8 mouse cellular contexts compared by ENCODE assay signal in the genomic region with DNA sequence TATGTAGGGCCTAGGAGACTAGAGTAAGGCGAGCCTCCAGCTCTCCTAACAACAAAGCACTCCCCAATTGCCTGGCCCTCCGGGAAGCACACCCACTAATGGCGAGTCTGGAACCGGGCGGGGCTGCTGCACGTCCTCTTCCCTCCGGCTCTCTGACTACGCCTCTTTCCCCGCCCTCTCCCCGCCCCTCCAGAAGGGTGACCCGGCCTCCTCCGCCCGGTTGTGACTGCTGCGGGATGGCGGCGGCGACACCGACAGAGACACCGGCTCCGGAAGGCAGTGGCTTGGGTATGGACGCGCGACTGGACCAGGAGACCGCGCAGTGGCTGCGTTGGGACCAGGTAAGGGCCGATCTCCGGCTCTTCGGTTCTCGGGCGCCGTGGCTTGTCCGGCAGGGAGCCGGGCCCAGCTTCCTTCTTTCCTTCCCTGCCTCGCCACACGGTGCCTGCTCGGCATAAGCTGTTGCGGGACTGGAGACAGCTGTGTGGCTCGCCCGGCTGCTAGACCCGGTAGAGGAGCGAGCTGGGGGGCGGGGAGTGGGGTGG. TPM values are rescaled to one million over a fixed set of nuclear protein-coding genes. Genes with fewer than 3 reads are reported as not detected.
DNase-seq lines count a peak whose midpoint lies in the region; ATAC-seq and TF ChIP-seq lines count a peak whose summit lies in the region.

A gene (plus strand): TSS at position 203 of the 545 bp plus-strand sequence.

- H3K4me3 ChIP-seq in E14TG2a.4 (replicated peaks; ENCODE audit: low read length): peak within 1 kb of the TSS; percentile 89
- H3K4me3 ChIP-seq in forebrain, embryonic 11.5 days (ENCODE audit: low read depth, low read length): peak within 1 kb of the TSS; percentile 65
- H3K4me3 ChIP-seq in heart, embryonic 16.5 days (ENCODE audit: low read length): peak within 1 kb of the TSS; percentile 91
- peak within 1 kb of the TSS; percentile 86 to 90 for H3K4me3 ChIP-seq in liver, embryonic 14.5 days (ENCODE audit: insufficient read depth in 1 of 2, low read depth in 2 of 2, low read length in 2 of 2)
- peak within 1 kb of the TSS; percentile 69 for H3K4me3 ChIP-seq in stomach, embryonic 15.5 days (replicated peaks)

- H3K27ac ChIP-seq in forebrain, embryonic 11.5 days (ENCODE audit: low read depth, low read length): no peak within 1 kb of the TSS
- H3K27ac ChIP-seq in heart, embryonic 16.5 days (ENCODE audit: low read length): peak within 1 kb of the TSS; percentile 77
- no peak within 1 kb of the TSS for H3K27ac ChIP-seq in liver, embryonic 14.5 days
- H3K27ac ChIP-seq in stomach, embryonic 15.5 days: peak within 1 kb of the TSS; percentile 73

- TF ChIP-seq CTCF in E14TG2a.4 (conservative IDR thresholded peaks at IDR 0.05; ENCODE audit: low read length): no peak
- TF ChIP-seq CTCF in liver, embryonic 14.5 days (IDR thresholded peaks at IDR 0.05; ENCODE audit: low read depth): peak; percentile 26

- ATAC-seq in forebrain, embryonic 11.5 days (replicated peaks; ENCODE audit: low FRiP score): peak; percentile 98
- peak; percentile 98 for ATAC-seq in heart, embryonic 16.5 days (replicated peaks; ENCODE audit: extremely low read depth, insufficient read depth, low FRiP score)
- ATAC-seq in liver, embryonic 14.5 days (ENCODE audit: insufficient read depth): peak; percentile 93
- ATAC-seq in stomach, embryonic 15.5 days (ENCODE audit: insufficient read depth, low FRiP score, low read depth): peak; percentile 94

- peaks cover 3% of the 10 kb centered on the region; the same call in 1 of the 2 replicates for H3K9me3 ChIP-seq in E14TG2a.4 (ENCODE audit: low read length)
- no peaks in the 10 kb centered on the region for H3K9me3 ChIP-seq in forebrain, embryonic 11.5 days (ENCODE audit: control insufficient read depth, low read length)
- H3K9me3 ChIP-seq in heart, embryonic 16.5 days (replicated peaks; ENCODE audit: control insufficient read depth, low read length): no peaks in the 10 kb centered on the region; the same call in 1 of the 2 replicates
- H3K9me3 ChIP-seq in liver, embryonic 14.5 days (ENCODE audit: control insufficient read depth, low read length): no peaks in the 10 kb centered on the region
- no peaks in the 10 kb centered on the region for H3K9me3 ChIP-seq in stomach, embryonic 15.5 days

- DNase-seq in c-Kit-positive CD71-positive TER-119-negative erythroid progenitor cells, embryonic 14.5 days (ENCODE audit: low read depth): peak; percentile 91
- DNase-seq in forebrain, embryonic 11.5 days (ENCODE audit: low spot score): peak; percentile 93
- peak; percentile 87 to 93 for DNase-seq in kidney, postnatal 36 days
- DNase-seq in liver, embryonic 14.5 days (ENCODE audit: low read depth in 3 of 3, low spot score in 3 of 3): peak; percentile 79 to 84 (median 82)
- DNase-seq in neural tube, embryonic 10.5 days (ENCODE audit: extremely low spot score, low spot score): peak; percentile 86

- TF ChIP-seq EP300 in liver, embryonic 14.5 days (IDR thresholded peaks at IDR 0.05; ENCODE audit: low read depth): no peak

- peaks cover 41% of the 10 kb centered on the region for H3K4me1 ChIP-seq in E14TG2a.4 (replicated peaks; ENCODE audit: low read depth, low read length)
- peaks cover 5% of the 10 kb centered on the region; the same call in 1 of the 2 replicates for H3K4me1 ChIP-seq in forebrain, embryonic 11.5 days (replicated peaks; ENCODE audit: control insufficient read depth, insufficient read depth, low read length)
- H3K4me1 ChIP-seq in heart, embryonic 16.5 days (ENCODE audit: control insufficient read depth, insufficient read depth, low read length): peaks cover 17% of the 10 kb centered on the region
- H3K4me1 ChIP-seq in liver, embryonic 14.5 days (replicated peaks; ENCODE audit: control insufficient read depth in 2 of 2, insufficient read depth in 2 of 2, low read length in 1 of 2): peaks cover 12 to 22% of the 10 kb centered on the region in 2 experiments
- peaks cover 12% of the 10 kb centered on the region for H3K4me1 ChIP-seq in stomach, embryonic 15.5 days

- WGBS in forebrain, embryonic 11.5 days: under 1% methylated on average over 34 of the region's 43 CpGs
- 1% methylated on average over 43 of the region's 43 CpGs for WGBS in heart, embryonic 16.5 days
- WGBS in liver, embryonic 14.5 days (ENCODE audit: insufficient replicate concordance): under 1% methylated on average over 43 of the region's 43 CpGs
- WGBS in stomach, embryonic 15.5 days: under 1% methylated on average over 43 of the region's 43 CpGs

- H3K36me3 ChIP-seq in E14TG2a.4 (ENCODE audit: insufficient read depth, low read length): peaks cover 12% of the 10 kb centered on the region
- H3K36me3 ChIP-seq in forebrain, embryonic 11.5 days (ENCODE audit: control insufficient read depth, insufficient read depth, low read length): no peaks in the 10 kb centered on the region
- H3K36me3 ChIP-seq in heart, embryonic 16.5 days (ENCODE audit: control insufficient read depth, insufficient read depth): peaks cover 6% of the 10 kb centered on the region
- no peaks in the 10 kb centered on the region; the same call in 1 of the 2 replicates for H3K36me3 ChIP-seq in liver, embryonic 14.5 days (replicated peaks; ENCODE audit: control insufficient read depth, insufficient read depth, low read depth)
- H3K36me3 ChIP-seq in stomach, embryonic 15.5 days: peaks cover under 1% of the 10 kb centered on the region

- H3K9ac ChIP-seq in forebrain, embryonic 11.5 days (ENCODE audit: low read length): peak within 1 kb of the TSS; percentile 77
- peak within 1 kb of the TSS; percentile 92 for H3K9ac ChIP-seq in heart, embryonic 16.5 days (ENCODE audit: low read length)
- peak within 1 kb of the TSS; percentile 81 for H3K9ac ChIP-seq in liver, embryonic 14.5 days (replicated peaks)
- peak within 1 kb of the TSS; percentile 67 for H3K9ac ChIP-seq in stomach, embryonic 15.5 days

- H3K27me3 ChIP-seq in E14TG2a.4 (ENCODE audit: insufficient read depth, low read length): peaks cover 9% of the 10 kb centered on the region; the same call in 1 of the 2 replicates
- H3K27me3 ChIP-seq in forebrain, embryonic 11.5 days (ENCODE audit: control insufficient read depth, insufficient read depth, low read length): no peaks in the 10 kb centered on the region
- no peaks in the 10 kb centered on the region for H3K27me3 ChIP-seq in heart, embryonic 16.5 days (ENCODE audit: control insufficient read depth, insufficient read depth, low read length)
- H3K27me3 ChIP-seq in liver, embryonic 14.5 days (ENCODE audit: control insufficient read depth, insufficient read depth, low read length): no peaks in the 10 kb centered on the region
- no peaks in the 10 kb centered on the region for H3K27me3 ChIP-seq in stomach, embryonic 15.5 days (replicated peaks)

- peak within 1 kb of the TSS; percentile 82 for H3K4me2 ChIP-seq in forebrain, embryonic 11.5 days (ENCODE audit: low read depth, low read length, severe bottlenecking)
- peak within 1 kb of the TSS; percentile 92 for H3K4me2 ChIP-seq in heart, embryonic 16.5 days (ENCODE audit: low read depth, low read length)
- peak within 1 kb of the TSS; percentile 76 for H3K4me2 ChIP-seq in liver, embryonic 14.5 days (ENCODE audit: low read depth)
- H3K4me2 ChIP-seq in stomach, embryonic 15.5 days: peak within 1 kb of the TSS; percentile 69

RNA-seq across cellular contexts. Expression of the gene that starts here (rescaled TPM):
- polyA plus RNA-seq in forebrain, embryonic 11.5 days (2014; fragmentation: Nextera tagmentation; extraction: Ambion mirVana): 27.7 and 29.7 TPM in 2 replicates
- polyA plus RNA-seq in heart, embryonic 16.5 days (2015; fragmentation: Nextera tagmentation; extraction: Ambion mirVana): 15.0 and 17.0 TPM in 2 replicates
- polyA plus RNA-seq in liver, embryonic 14.5 days (2012; rRNA removed): 8.2 and 10.5 TPM in 2 replicates
- 18.2 and 18.5 TPM in 2 replicates for polyA plus RNA-seq in liver, embryonic 14.5 days (2014; fragmentation: Nextera tagmentation; extraction: Ambion mirVana)
- 33.2 and 40.2 TPM in 2 replicates for polyA plus RNA-seq in stomach, embryonic 15.5 days (2015; fragmentation: Nextera tagmentation; extraction: Ambion mirVana)

Comparison
In these comparisons a context has a peak if more than half of its experiments do, and no peak if none do; other contexts are left out.
1. H3K27ac ChIP-seq: peak in heart, embryonic 16.5 days (single experiment) and stomach, embryonic 15.5 days (single experiment); none in forebrain, embryonic 11.5 days (single experiment) and liver, embryonic 14.5 days (single experiment).
2. Peak in every context shown above with its lines, with median percentiles within 50 percentile points of each other: H3K4me3 ChIP-seq, DNase-seq, ATAC-seq, H3K4me2 ChIP-seq and H3K9ac ChIP-seq.